Mouse (Mus musculus): Measurements from ENCODE around the gene Abca13. TPM values are rescaled to one million over a fixed set of nuclear protein-coding genes. Genes with fewer than 3 reads are reported as not detected.

Abca13 gene
- polyA plus RNA-seq, 1 experiment from 2014 or later, result 0.18 TPM

GRCm38 (mm10) chr11:9609075-9609474 lies 417.3 kb downstream of the Abca13 start:
- H3K4me1 ChIP-seq (ENCODE audit: insufficient read depth), result no peaks in the 10 kb centered on the region
- no peaks in the 10 kb centered on the region for H3K27me3 ChIP-seq (ENCODE audit: insufficient read depth, low read length)
- no peak overlapping the region for H3K9ac ChIP-seq (replicated peaks)
- no peak overlapping the region for H3K4me3 ChIP-seq (ENCODE audit: low read depth, low read length)
- TF ChIP-seq EP300 (IDR thresholded peaks at IDR 0.05; ENCODE audit: low read depth) (no peak), CTCF (IDR thresholded peaks at IDR 0.05; ENCODE audit: low read depth) (no peak)
- no peak overlapping the region for H3K4me2 ChIP-seq (ENCODE audit: low read depth, low read length)
- no peaks in the 10 kb centered on the region for H3K9me3 ChIP-seq (ENCODE audit: low read length)
- 59% methylated on average over 3 of the region's 3 CpGs for WGBS (ENCODE audit: insufficient replicate concordance)
- no peaks in the 10 kb centered on the region for H3K36me3 ChIP-seq (replicated peaks; ENCODE audit: insufficient read depth, low read length)
- DNase-seq, result no peak
- no peak overlapping the region for H3K27ac ChIP-seq (ENCODE audit: low read depth)
- ATAC-seq, result no peak

- no peak overlapping the region for H3K4me3 ChIP-seq (ENCODE audit: low read depth, low read length)
- H3K27ac ChIP-seq (ENCODE audit: low read depth), result no peak overlapping the region
- no peaks in the 10 kb centered on the region for H3K36me3 ChIP-seq (replicated peaks; ENCODE audit: insufficient read depth, low read length)
- 54% methylated on average over 2 of the region's 2 CpGs for WGBS (ENCODE audit: insufficient replicate concordance)
- TF ChIP-seq EP300 (IDR thresholded peaks at IDR 0.05; ENCODE audit: low read depth) (no peak), CTCF (IDR thresholded peaks at IDR 0.05; ENCODE audit: low read depth) (no peak)
- no peaks in the 10 kb centered on the region for H3K27me3 ChIP-seq (ENCODE audit: insufficient read depth, low read length)
- no peaks in the 10 kb centered on the region for H3K9me3 ChIP-seq (ENCODE audit: low read length)
- no peak overlapping the region for H3K4me2 ChIP-seq (ENCODE audit: low read depth, low read length)
- no peaks in the 10 kb centered on the region for H3K4me1 ChIP-seq (ENCODE audit: insufficient read depth)
- no peak overlapping the region for H3K9ac ChIP-seq (replicated peaks)
- DNase-seq (no peak), ATAC-seq (no peak)
Observed at GRCm38 (mm10) chr11:9616133-9616532, 424.4 kb downstream of the Abca13 start.

- Histone ChIP-seq H3K4me2 (ENCODE audit: low read depth, low read length) (no peak overlapping the region), H3K36me3 (replicated peaks; ENCODE audit: insufficient read depth, low read length) (no peaks in the 10 kb centered on the region), H3K27ac (ENCODE audit: low read depth) (no peak overlapping the region), H3K9me3 (ENCODE audit: low read length) (no peaks in the 10 kb centered on the region), H3K4me1 (ENCODE audit: insufficient read depth) (no peaks in the 10 kb centered on the region), H3K27me3 (ENCODE audit: insufficient read depth, low read length) (no peaks in the 10 kb centered on the region), H3K9ac (replicated peaks) (no peak overlapping the region), H3K4me3 (ENCODE audit: low read depth, low read length) (no peak overlapping the region)
- DNase-seq, result no peak
- ATAC-seq, result no peak
- no peak for TF ChIP-seq EP300 (IDR thresholded peaks at IDR 0.05; ENCODE audit: low read depth)
- no peak for TF ChIP-seq CTCF (IDR thresholded peaks at IDR 0.05; ENCODE audit: low read depth)
- WGBS (ENCODE audit: insufficient replicate concordance), result 77% methylated on average over 1 of the region's 1 CpGs
Observed at GRCm38 (mm10) chr11:9616665-9617064, 424.9 kb downstream of the Abca13 start.

- no peaks in the 10 kb centered on the region for H3K36me3 ChIP-seq (replicated peaks; ENCODE audit: insufficient read depth, low read length)
- H3K4me2 ChIP-seq (ENCODE audit: low read depth, low read length), result no peak overlapping the region
- no peak overlapping the region for H3K4me3 ChIP-seq (ENCODE audit: low read depth, low read length)
- DNase-seq (no peak), ATAC-seq (no peak)
- WGBS (ENCODE audit: insufficient replicate concordance), result 56% methylated on average over 1 of the region's 1 CpGs
- no peaks in the 10 kb centered on the region for H3K27me3 ChIP-seq (ENCODE audit: insufficient read depth, low read length)
- TF ChIP-seq CTCF (IDR thresholded peaks at IDR 0.05; ENCODE audit: low read depth) (no peak), EP300 (IDR thresholded peaks at IDR 0.05; ENCODE audit: low read depth) (no peak)
- no peaks in the 10 kb centered on the region for H3K9me3 ChIP-seq (ENCODE audit: low read length)
- H3K27ac ChIP-seq (ENCODE audit: low read depth), result no peak overlapping the region
- no peak overlapping the region for H3K9ac ChIP-seq (replicated peaks)
- no peaks in the 10 kb centered on the region for H3K4me1 ChIP-seq (ENCODE audit: insufficient read depth)
Observed at GRCm38 (mm10) chr11:9619986-9620385, 428.2 kb downstream of the Abca13 start.

- Histone ChIP-seq H3K27me3 (ENCODE audit: insufficient read depth, low read length) (no peaks in the 10 kb centered on the region), H3K9me3 (ENCODE audit: low read length) (no peaks in the 10 kb centered on the region), H3K4me3 (ENCODE audit: low read depth, low read length) (no peak overlapping the region), H3K27ac (ENCODE audit: low read depth) (no peak overlapping the region), H3K9ac (replicated peaks) (no peak overlapping the region), H3K4me2 (ENCODE audit: low read depth, low read length) (no peak overlapping the region), H3K4me1 (ENCODE audit: insufficient read depth) (no peaks in the 10 kb centered on the region), H3K36me3 (replicated peaks; ENCODE audit: insufficient read depth, low read length) (no peaks in the 10 kb centered on the region)
- TF ChIP-seq EP300 (IDR thresholded peaks at IDR 0.05; ENCODE audit: low read depth) (no peak), CTCF (IDR thresholded peaks at IDR 0.05; ENCODE audit: low read depth) (no peak)
- ATAC-seq (no peak), DNase-seq (no peak)
- WGBS (ENCODE audit: insufficient replicate concordance), result 66% methylated on average over 2 of the region's 2 CpGs
Observed at GRCm38 (mm10) chr11:9622888-9623287, 431.1 kb downstream of the Abca13 start.

- Histone ChIP-seq H3K9me3 (ENCODE audit: low read length) (no peaks in the 10 kb centered on the region), H3K36me3 (replicated peaks; ENCODE audit: insufficient read depth, low read length) (no peaks in the 10 kb centered on the region), H3K4me2 (ENCODE audit: low read depth, low read length) (no peak overlapping the region), H3K27ac (ENCODE audit: low read depth) (no peak overlapping the region), H3K4me1 (ENCODE audit: insufficient read depth) (no peaks in the 10 kb centered on the region), H3K27me3 (ENCODE audit: insufficient read depth, low read length) (no peaks in the 10 kb centered on the region), H3K4me3 (ENCODE audit: low read depth, low read length) (no peak overlapping the region), H3K9ac (replicated peaks) (no peak overlapping the region)
- no peak for ATAC-seq
- no peak for DNase-seq
- no peak for TF ChIP-seq CTCF (IDR thresholded peaks at IDR 0.05; ENCODE audit: low read depth)
- TF ChIP-seq EP300 (IDR thresholded peaks at IDR 0.05; ENCODE audit: low read depth), result no peak
- WGBS (ENCODE audit: insufficient replicate concordance), result 47% methylated on average over 1 of the region's 1 CpGs
Observed at GRCm38 (mm10) chr11:9624753-9625152, 433.0 kb downstream of the Abca13 start.

- no peak for DNase-seq
- ATAC-seq, result no peak
- H3K4me2 ChIP-seq (ENCODE audit: low read depth, low read length), result no peak overlapping the region
Observed at GRCm38 (mm10) chr11:9625812-9626211, 434.1 kb downstream of the Abca13 start.

More at GRCm38 (mm10) chr11:9625812-9626211, 434.1 kb downstream of the Abca13 start:
- Histone ChIP-seq H3K4me1 (ENCODE audit: insufficient read depth) (no peaks in the 10 kb centered on the region), H3K27ac (ENCODE audit: low read depth) (no peak overlapping the region), H3K27me3 (ENCODE audit: insufficient read depth, low read length) (no peaks in the 10 kb centered on the region), H3K9ac (replicated peaks) (no peak overlapping the region), H3K4me3 (ENCODE audit: low read depth, low read length) (no peak overlapping the region), H3K9me3 (ENCODE audit: low read length) (no peaks in the 10 kb centered on the region), H3K36me3 (replicated peaks; ENCODE audit: insufficient read depth, low read length) (no peaks in the 10 kb centered on the region)
- 72% methylated on average over 1 of the region's 1 CpGs for WGBS (ENCODE audit: insufficient replicate concordance)
- TF ChIP-seq EP300 (IDR thresholded peaks at IDR 0.05; ENCODE audit: low read depth) (no peak), CTCF (IDR thresholded peaks at IDR 0.05; ENCODE audit: low read depth) (no peak)

Measured in liver, postnatal 0 days (tissue).